Comparison of ENCODE assay signal across 15 mouse cellular contexts in genomic region chr7:116857141-116857540, GRCm38 (mm10).
A peak's percentile ranks its signal among the peaks of the same experiment; 100 is the strongest.
DNase-seq lines count a peak whose midpoint lies in the region; ATAC-seq and TF ChIP-seq lines count a peak whose summit lies in the region.
"Had no signal": no experiment of that assay in that cellular context is flagged by ENCODE, and none has a peak within 500 bp of the region (broad histone marks: within the 10 kb centered on the region; RNA-seq: fewer than 3 reads in every experiment).

No protein-coding gene starts in this region.

- 86% methylated on average over 5 of the region's 5 CpGs for WGBS in cerebellum, adult 2 months

- no peak overlapping the region for H3K4me3 ChIP-seq in cerebellum, adult 2 months (replicated peaks; ENCODE audit: insufficient read depth, low read depth, low read length)
- H3K4me3 ChIP-seq: embryonic facial prominence, embryonic 10.5 days; forebrain, embryonic 13.5 days; limb, embryonic 15.5 days; megakaryocyte, embryonic 14.5 days had no signal

- DNase-seq in layer of hippocampus, adult 11-12 months (ENCODE audit: low spot score): peak; percentile 12
- no peak for DNase-seq in layer of hippocampus, postnatal 25 days (ENCODE audit: extremely low spot score in 1 of 2, low spot score in 1 of 2)
- peak; percentile 6 to 8 for DNase-seq in frontal cortex, postnatal 25 days (ENCODE audit: low spot score in 2 of 2)
- peak; percentile 29 to 52 for DNase-seq in left cerebral cortex, postnatal 14 days (ENCODE audit: low spot score in 2 of 2)
- DNase-seq in right cerebral cortex, postnatal 36 days (ENCODE audit: low spot score in 2 of 2): peak; percentile 45 to 66
- DNase-seq in cerebellum, adult 2 months: no peak
- DNase-seq: cerebellum, postnatal 25 days; gastrocnemius, postnatal 25 days; kidney, adult 9 months; lung, postnatal 10 days had no signal

- no peak for ATAC-seq in megakaryocyte-erythroid progenitor cell, adult 5-6 weeks (replicated peaks; ENCODE audit: low FRiP score, low TSS enrichment, poor library complexity, severe bottlenecking)
- ATAC-seq: forebrain, embryonic 13.5 days had no signal

- TF ChIP-seq POLR2A in cerebellum, adult 2 months (IDR thresholded peaks at IDR 0.05; ENCODE audit: borderline replicate concordance, insufficient read depth, low read length): no peak

- no peaks in the 10 kb centered on the region for H3K4me1 ChIP-seq in cerebellum, adult 2 months (ENCODE audit: control insufficient read depth, insufficient read depth, low read length)
- H3K4me1 ChIP-seq: embryonic facial prominence, embryonic 10.5 days; forebrain, embryonic 13.5 days; limb, embryonic 15.5 days; megakaryocyte, embryonic 14.5 days had no signal

- H3K27me3 ChIP-seq in cerebellum, adult 2 months (ENCODE audit: control insufficient read depth, insufficient read depth, low read length): no peaks in the 10 kb centered on the region
- H3K27me3 ChIP-seq: forebrain, embryonic 13.5 days; limb, embryonic 15.5 days; megakaryocyte, embryonic 14.5 days had no signal

- intact Hi-C loops in left cerebral cortex, postnatal 14 days (cut with DNase I): loop anchor here (10.0 kb wide), 1 partner anchor 152 kb away; no protein-coding TSS in a partner anchor

- TF ChIP-seq CTCF in cerebellum, adult 2 months (IDR thresholded peaks at IDR 0.05; ENCODE audit: borderline replicate concordance, insufficient read depth, low read depth, low read length): no peak

- H3K27ac ChIP-seq in cerebellum, adult 2 months (ENCODE audit: insufficient read depth, low read length): no peak overlapping the region
- H3K27ac ChIP-seq: embryonic facial prominence, embryonic 10.5 days; forebrain, embryonic 13.5 days; limb, embryonic 15.5 days had no signal

Comparison
In these comparisons a context has a peak if more than half of its experiments do, and no peak if none do; other contexts are left out.
1. DNase-seq: peak in layer of hippocampus, adult 11-12 months (single experiment), frontal cortex, postnatal 25 days (2 of 2), left cerebral cortex, postnatal 14 days (2 of 2) and right cerebral cortex, postnatal 36 days (2 of 2); none in layer of hippocampus, postnatal 25 days (0 of 2) and cerebellum, adult 2 months (0 of 2).